Mouse (Mus musculus): ENCODE results near the gene Clic4. TPM values are rescaled to one million over a fixed set of nuclear protein-coding genes. Genes with fewer than 3 reads are reported as not detected.
A peak's percentile ranks its signal among the peaks of the same experiment; 100 is the strongest.

Gene Clic4
- 10 to 100 TPM; 83.9 to 96.2 TPM for total RNA-seq (2021)
- long read RNA-seq, experiment 1, full-length matches to known transcripts, result 30 of 52 reads
- long read RNA-seq, experiment 1, partial matches to known transcripts, result 7 of 52 reads
- long read RNA-seq, experiment 1, other reads (novel, unspliced or antisense), result 15 of 52 reads
- long read RNA-seq, experiment 2, full-length matches to known transcripts, result 30 of 99 reads
- long read RNA-seq, experiment 2, partial matches to known transcripts, result 8 of 99 reads
- long read RNA-seq, experiment 2, other reads (novel, unspliced or antisense), result 61 of 99 reads

DNA sequence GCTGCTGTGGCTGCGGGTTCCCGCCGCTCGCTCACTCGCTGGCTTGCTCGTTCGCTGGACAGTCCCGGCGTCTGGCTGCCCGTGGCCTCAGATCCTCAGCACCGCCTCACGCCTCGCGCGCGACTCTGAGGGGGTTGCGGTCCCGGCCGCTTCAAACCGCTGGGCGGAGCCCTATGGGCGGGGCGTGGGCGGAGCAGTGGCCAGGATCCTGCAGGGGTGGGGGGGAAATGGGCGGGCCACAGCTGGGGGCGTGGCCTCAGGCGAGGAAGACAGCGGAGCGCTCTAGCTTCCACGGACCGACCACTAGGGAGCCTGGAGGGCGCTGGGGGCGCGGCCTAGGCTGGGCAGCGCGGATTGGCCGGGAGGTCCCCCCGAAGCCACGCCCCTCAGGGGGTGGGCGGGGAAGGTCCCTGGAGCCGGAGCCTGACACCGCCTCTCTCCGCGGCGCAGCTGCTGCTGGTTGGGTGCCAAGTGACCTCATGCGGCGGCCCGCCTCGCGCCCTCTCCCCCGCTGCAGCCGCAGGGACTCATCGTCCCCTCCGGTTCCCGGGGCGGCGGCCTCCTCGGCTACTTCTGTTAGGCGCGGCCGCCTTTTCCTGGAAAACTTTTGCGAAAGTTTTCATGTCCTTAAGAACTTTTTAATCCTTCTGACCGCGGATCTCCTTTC, at the start of gene Clic4:
Gene Clic4, minus strand, starts transcription at position 175 of the 667 bp plus-strand sequence.
- peak; percentile 99 to 100 for DNase-seq (ENCODE audit: low spot score in 2 of 2)

- DNase-seq (ENCODE audit: low spot score in 2 of 2), result peak in 1 of 2 experiments; percentile 47
Measured at GRCm38 (mm10) chr4:135317966-135318365, 45.4 kb upstream of the Clic4 start.

- no peak for DNase-seq (ENCODE audit: low spot score in 2 of 2)
Measured at GRCm38 (mm10) chr4:135317539-135317938, 44.9 kb upstream of the Clic4 start.

GRCm38 (mm10) chr4:135315287-135315686, 42.7 kb upstream of the Clic4 start:
- no peak for DNase-seq (ENCODE audit: low spot score in 2 of 2)

- no peak for DNase-seq (ENCODE audit: low spot score in 2 of 2)
Measured at GRCm38 (mm10) chr4:135314419-135314832, 41.8 kb upstream of the Clic4 start.

DNA sequence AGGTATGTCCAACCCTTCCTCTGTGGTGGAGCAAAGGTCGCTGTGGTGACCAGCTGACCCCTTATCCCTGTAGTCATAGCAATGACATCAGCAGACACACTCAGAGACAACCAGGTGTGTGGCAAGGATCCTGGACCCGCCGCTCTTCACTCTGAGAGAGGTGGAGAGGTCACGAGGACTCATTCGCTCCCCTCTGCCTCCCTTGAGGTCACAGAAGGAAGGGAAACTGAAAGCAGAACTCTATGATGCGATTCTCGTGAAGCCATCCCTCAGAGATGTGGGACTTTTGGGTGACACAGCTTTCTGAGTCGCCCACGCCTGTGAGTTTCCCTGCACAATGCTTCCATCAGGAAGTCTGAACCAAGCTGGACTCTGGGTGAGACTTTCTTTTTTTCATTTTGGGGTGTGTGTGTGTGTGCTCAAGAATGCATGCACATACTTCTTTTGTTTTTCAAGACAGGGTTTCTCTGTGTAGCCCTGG, 41.2 kb upstream of the Clic4 start:
- DNase-seq (ENCODE audit: low spot score in 2 of 2), result no peak

- no peak for DNase-seq (ENCODE audit: low spot score in 2 of 2)
Measured at GRCm38 (mm10) chr4:135313111-135313691, 40.6 kb upstream of the Clic4 start.

- DNase-seq (ENCODE audit: low spot score in 2 of 2), result peak in 1 of 2 experiments; percentile 47
Measured at GRCm38 (mm10) chr4:135312706-135313105, 40.1 kb upstream of the Clic4 start.

- no peak for DNase-seq (ENCODE audit: low spot score in 2 of 2)
Measured at GRCm38 (mm10) chr4:135310371-135310770, 37.8 kb upstream of the Clic4 start.

DNA sequence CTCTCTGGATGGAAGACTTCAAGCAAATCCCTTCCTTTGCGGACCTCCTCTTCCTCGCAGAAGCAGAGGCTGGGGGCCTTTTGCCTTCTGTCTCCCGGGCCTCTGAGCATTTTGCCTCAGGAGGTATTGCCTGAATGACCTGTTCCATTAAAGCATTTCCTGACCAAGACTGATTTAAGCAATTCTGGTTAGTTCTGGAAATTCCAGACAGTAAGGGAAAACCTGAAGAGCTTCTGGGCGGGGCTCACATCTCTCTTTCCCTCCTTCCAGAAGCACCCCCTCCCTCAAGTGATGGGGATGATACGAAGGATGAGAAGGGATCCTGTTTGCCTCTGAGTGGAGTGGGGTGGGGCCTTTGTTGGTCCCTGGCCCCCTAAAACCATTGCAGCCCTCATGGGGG, 37.1 kb upstream of the Clic4 start:
- DNase-seq (ENCODE audit: low spot score in 2 of 2), result no peak

DNA sequence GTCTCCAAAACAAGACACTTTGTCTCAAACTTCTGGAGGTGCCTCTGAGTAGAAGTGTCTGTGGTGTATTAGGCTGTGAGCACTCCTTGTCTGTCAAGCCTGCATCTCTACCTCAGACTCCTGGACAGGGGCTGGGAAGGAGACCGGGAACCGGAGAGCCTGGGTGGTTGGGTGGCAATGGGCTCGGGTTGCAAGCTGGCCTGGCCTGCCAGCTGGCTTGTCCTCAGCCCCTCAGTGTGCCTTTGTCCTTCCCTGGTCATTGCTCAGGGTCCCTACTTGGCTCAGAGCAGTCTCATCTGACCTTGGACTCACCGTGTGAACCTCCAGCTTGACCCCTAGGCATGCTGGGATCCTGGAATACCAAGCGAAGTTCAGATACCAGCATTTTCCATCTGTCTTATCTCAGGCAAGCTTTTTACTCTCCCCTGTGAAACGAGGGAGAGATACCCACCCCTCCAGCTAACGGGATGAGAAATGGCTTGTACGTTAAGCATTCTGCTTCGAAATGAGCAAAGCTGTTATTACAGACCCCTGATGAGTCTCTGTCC, 36.6 kb upstream of the Clic4 start:
- no peak for DNase-seq (ENCODE audit: low spot score in 2 of 2)

- no peak for DNase-seq (ENCODE audit: low spot score in 2 of 2)
Measured at GRCm38 (mm10) chr4:135306971-135307632, 34.5 kb upstream of the Clic4 start.

DNA sequence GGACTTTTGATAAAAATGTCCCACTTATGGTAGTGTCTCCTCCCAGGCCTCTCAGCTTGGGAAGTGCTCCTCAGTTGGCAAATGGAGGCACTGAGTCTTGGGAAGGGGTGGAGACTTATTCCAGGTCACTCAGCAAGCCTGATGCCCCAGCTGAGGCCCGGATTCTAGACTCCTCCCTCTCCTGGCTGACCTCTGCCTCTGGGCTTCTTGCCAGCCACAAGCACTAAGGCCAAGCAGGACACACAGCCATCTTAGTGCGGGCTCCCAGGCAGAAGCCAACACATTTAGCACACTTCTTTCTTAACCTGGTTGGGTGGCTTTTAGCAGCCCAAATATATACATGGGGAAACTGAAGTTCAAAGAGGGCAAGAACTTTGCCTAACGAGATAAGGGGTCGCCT, 33.9 kb upstream of the Clic4 start:
- DNase-seq (ENCODE audit: low spot score in 2 of 2), result no peak

- DNase-seq (ENCODE audit: low spot score in 2 of 2), result no peak
Measured at GRCm38 (mm10) chr4:135302261-135302660, 29.6 kb upstream of the Clic4 start.

GRCm38 (mm10) chr4:135301166-135301565, 28.6 kb upstream of the Clic4 start:
- no peak for DNase-seq (ENCODE audit: low spot score in 2 of 2)

DNA sequence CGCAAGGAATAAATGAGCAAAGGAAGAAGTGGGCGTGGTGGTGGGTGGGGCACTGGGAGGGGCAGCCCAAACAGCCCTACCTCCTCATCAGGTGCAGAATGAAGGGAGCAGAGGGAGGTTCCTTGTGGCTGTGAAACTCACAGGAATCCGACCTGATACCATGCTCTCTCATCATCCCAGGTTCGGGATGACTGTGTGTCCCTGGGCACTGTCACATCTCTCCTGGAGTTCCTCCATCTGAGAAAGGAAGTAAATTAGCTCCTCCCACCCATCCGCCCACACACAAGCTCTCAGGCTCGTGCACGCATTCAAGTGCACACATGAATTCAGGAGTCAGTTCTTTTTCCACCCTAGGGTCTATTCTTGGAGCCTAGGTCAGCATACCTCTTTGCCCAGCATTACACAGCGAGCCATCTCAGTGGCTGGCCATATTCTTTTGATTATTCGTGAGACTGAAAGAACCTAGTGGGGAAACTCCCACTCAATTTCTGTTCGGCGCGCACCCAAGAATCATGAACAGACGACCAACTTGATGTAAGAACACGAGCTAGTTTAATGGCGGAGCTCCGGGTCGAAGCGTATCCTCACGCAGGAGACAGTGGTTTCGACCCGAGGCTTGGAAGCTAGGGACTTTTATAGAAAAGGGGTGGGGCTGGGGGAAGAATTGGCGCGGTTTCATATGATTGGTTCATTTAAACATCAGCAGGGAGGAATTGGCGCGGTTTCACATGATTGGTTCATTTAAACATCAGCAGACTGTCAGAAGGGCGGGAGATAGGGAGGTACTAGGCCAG, 27.8 kb upstream of the Clic4 start:
- no peak for DNase-seq (ENCODE audit: low spot score in 2 of 2)

GRCm38 (mm10) chr4:135298680-135299079, 26.1 kb upstream of the Clic4 start:
- DNase-seq (ENCODE audit: low spot score in 2 of 2), result no peak

DNA sequence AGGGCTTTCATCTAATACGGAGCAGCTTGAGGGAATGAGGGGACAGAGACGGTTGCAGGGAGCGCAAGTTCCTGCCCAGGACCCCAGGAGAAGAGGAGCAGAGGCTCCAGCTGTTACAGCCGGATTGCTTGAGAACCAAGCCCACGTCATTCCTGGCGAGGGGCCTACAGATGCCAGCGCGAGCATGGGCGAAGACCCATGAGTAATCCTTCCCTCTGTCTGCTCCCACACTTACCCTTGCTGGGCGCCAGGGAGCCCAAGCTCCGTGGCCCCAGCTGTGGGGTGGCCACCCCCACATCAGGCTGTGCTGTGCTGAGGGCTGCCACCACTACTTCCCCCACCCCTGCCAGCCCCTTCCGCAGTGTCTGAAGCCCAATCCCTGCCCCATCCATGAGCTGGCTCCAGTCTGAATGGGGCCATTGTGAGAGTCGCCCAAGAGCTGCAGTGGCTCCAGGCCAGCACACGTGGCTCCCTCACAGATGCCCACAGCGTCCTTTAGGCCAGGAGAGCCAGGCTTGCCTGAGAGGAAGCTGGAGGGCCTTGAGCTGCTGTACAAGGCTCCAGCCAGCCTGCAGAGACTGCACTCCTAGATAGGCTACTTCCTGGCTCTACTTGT, 25.4 kb upstream of the Clic4 start:
- DNase-seq (ENCODE audit: low spot score in 2 of 2), result no peak

DNA sequence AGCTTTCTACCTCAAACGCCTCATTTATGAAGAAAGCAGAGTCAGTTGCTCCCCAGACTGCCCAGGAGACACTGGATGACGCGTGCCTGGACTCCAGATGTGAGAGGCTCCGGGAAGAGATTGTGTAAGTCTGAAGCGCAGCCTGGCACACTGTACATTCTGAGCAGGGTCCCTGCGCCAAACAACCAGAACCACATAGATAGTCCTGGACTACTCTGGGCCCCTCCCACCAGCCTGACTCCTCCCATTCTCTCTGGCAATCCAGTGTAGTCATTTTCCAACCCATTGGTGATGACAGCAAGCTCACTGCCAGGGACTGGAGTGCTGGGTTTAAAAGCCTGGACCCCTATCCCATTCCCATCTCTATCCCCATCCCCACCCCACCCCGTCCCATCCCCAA, 24.5 kb upstream of the Clic4 start:
- DNase-seq (ENCODE audit: low spot score in 2 of 2), result no peak

DNA sequence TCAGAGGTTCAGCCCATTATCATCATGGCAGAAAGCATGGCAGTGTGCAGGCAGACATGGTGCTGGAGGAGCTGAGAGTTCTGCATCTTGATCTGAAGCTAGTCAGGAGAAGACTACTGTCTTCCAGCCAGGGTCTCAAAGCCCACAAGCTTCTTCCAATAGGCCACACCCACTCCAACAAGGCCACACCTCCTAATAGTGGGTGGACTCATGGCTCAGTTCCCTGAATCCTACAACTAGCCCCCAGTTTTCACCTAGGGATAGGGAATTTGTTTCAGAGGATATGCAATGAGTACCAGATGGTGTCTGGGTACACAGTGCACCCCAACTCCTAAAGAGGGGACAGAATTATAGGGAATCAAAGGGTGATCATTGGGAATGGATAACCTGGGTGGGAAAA, 24.0 kb upstream of the Clic4 start:
- DNase-seq (ENCODE audit: low spot score in 2 of 2), result no peak

Data from adrenal gland, postnatal 4 days (tissue).